Mouse (Mus musculus) liver, embryonic 14.5 days (tissue): ENCODE results near the gene Zwilch.

Experiments used
- CTCF ChIP-seq: IDR thresholded peaks from 2 replicates; pipeline ENCODE4 v1.5.1; 2016; ENCODE audit warnings: antibody characterized with exemption, low read depth, control low read depth
- EP300 ChIP-seq: IDR thresholded peaks from 2 replicates; pipeline ENCODE4 v1.6.1; 2016; ENCODE audit warnings: antibody characterized with exemption, low read depth

- TF ChIP-seq CTCF (no peak), EP300 (no peak)
Observed at GRCm38 (mm10) chr9:64173666-64174220, 839 bp upstream of the Zwilch start.
